Mouse (Mus musculus) heart, postnatal 10 days (tissue): ENCODE data around the gene Bglap. TPM values are rescaled to one million over a fixed set of nuclear protein-coding genes. Genes with fewer than 3 reads are reported as not detected.
"Not testable (repeated sequence)": the region's sequence is repeated elsewhere in the genome, so short reads cannot be mapped to it uniquely, and the experiment has no call there.

Source experiments
- DNase-seq, 2 experiments: peaks; one replicate each; pipeline ENCODE4 v3.0.0; 2021
- intact Hi-C: fragments of 180-260 bp; cut with DNase I; formaldehyde crosslinking; loops from one replicate; pipeline ENCODE4 v1.15.1; 2025
- total RNA-seq, 2 experiments: library from RNA; stranded (reverse); gene quantifications; 2 replicates each; pipeline ENCODE4 v1.2.3; 2021

Bglap gene
- total RNA-seq, result not detected

- no peak for DNase-seq
- intact Hi-C loops, result no loop called here
Observed at GRCm38 (mm10) chr3:88384364-88384763, at the start of gene Bglap. Bglap (minus strand) TSS chr3:88384464.

- intact Hi-C loops, result loop anchor here (5.0 kb wide), 1 partner anchor 39 kb away; no protein-coding TSS in a partner anchor
- DNase-seq, result not testable (repeated sequence)
Observed at GRCm38 (mm10) chr3:88428639-88429038, 44.4 kb upstream of the Bglap start.

DNA sequence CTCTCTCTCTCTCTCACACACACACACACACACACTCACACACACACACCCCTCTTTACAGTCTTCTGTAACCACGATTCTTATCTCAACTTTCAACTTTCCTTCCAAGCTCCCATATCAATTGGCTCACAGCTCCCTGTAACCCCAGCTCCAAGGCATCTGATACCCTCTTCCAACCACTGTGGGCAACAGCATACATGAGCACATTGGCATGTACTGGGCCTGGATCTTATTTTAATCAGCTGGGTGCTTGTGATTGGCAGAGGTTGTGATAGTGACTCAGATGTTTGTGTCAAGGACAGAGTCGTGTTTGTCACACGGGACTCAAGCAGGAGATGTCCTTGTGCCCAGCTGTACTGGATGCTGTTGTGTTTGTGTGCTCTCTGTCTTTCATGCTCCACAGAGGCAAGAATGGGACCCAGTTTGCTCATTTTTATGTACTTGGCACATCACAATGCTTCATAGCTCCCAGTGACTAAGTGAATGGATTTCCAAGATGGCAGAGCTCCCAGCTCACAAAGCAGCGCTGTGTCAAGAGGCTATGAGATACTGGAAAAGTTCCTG is 43.2 kb upstream of the Bglap start:
- intact Hi-C loops, result loop anchor here (5.0 kb wide), 1 partner anchor 40 kb away; no protein-coding TSS in a partner anchor
- DNase-seq, result no peak

- intact Hi-C loops, result loop anchor here (2.0 to 5.0 kb wide), 2 partner anchors 15 to 41 kb away; partner anchors contain the start of gene Pmf1
- DNase-seq, result no peak
Observed at GRCm38 (mm10) chr3:88425708-88426420, 41.6 kb upstream of the Bglap start.

DNA sequence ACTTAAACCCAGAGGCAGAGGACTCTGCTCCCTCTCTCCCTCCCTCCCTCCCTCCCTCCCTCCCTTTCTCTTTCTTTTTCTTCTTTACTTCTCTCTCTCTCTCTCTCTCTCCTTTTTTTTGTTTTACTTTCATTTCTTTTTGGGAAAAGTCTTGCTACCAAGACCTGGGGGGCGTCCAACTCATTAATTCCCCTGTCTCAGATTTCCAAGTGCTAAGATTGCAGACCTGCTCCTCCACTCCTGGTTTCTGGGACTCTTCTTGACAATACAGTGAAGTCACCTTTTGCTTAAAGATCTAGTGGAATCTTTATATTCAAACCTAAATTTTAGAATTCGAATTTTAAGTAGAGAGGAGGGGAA is 41.0 kb upstream of the Bglap start:
- intact Hi-C loops, result loop anchor here (2.0 to 5.0 kb wide), 2 partner anchors 15 to 42 kb away; partner anchors contain the start of gene Pmf1
- no peak for DNase-seq

DNA sequence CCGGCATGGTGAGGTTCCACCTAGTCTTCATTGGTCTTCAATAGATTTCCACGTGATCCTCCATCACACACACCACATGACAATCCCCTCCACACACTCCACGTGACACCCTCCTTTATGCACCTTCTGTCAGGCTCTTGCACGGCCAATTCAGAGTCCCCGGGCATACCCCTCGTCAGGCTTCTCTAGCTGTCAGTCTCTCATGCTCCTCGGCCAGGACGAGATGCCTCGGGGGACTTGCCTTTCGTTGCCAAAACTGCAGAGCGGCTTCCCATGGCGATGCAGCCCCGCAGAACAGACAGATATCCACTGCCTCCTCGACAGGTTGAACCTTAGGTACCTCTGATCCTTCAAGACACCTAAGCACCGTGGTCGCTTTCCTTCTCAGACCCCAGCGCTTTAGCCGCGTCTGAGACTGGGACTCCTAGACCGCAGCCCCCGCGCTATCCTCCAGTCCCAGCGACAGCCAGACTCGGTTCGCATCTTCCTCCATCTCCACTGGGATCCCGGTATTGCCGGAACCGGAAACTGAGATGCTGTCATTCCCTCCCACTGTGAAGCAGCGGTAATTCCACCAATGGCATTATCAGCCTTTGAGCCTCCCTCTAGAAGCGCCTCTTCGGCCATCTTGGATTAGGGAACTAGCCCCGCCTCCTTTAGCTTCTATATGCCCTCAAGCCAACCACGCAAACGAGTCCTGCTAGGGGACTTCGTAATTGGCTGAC is 40.5 kb upstream of the Bglap start, which contains the start of gene Slc25a44:
Slc25a44 (minus strand) TSS at position 535 of the 725 bp plus-strand sequence.
- intact Hi-C loops, result loop anchor here (2.0 to 5.0 kb wide), 2 partner anchors 14 to 43 kb away; partner anchors contain the start of gene Pmf1

DNA sequence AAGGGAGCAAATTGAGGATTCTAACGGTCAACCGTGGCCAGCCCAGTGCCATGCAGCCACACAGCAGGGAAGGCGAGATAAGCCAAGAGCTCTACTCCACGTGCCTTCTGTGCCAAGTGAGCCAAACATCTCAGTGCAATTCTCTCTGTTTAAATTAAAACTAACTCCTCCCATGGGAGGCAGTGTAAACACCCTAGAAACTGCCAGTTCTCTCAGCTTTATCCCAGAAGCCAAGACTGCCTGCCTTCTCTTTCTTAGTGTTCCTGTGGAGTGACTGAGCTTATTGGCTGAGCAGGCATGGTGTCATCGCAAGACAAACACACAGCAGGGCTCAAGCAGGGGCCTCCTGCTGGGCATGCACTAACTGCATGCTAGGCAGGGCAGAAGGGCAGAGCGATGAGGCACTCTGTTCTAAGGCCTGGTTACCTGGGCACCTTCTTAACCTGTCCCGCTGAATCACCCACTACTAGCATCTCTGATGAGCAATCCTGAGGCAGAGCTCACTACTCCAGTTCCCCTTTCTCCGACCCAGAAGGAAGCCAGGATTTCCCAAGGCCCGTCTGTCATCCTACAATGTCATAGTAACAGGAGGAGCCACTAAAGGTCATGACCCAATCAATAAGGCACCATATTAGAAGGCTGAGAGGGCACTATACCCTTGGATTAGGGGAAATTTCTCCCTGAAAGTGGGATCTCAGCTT is 37.9 kb upstream of the Bglap start:
- no peak for DNase-seq
- intact Hi-C loops, result no loop called here

More for the DNA sequence above, 40.5 kb upstream of the Bglap start, which contains the start of gene Slc25a44:
- peak; percentile 98 to 99 for DNase-seq

- no peak for DNase-seq
Observed at GRCm38 (mm10) chr3:88420771-88421170, 36.5 kb upstream of the Bglap start.

DNA sequence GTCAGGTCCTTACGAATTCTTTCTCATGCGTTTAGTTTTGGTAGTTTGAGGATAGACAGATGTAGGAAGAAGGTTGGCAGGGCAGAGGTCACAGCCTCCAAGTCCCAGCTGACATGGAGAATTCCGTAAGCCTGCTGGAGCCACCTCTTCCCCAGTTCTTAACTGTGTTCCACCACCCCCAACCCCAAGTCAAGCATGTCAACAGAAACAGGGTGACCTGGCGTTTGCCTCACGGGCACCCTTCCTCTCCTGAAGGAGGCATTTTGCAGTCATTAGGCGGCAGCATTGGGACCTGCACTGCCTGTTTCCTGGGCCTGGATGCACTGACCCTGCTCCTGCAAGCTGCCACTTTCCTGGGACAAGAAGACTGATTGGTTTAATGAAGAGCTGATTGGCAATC is 33.8 kb upstream of the Bglap start:
- DNase-seq, result no peak
- intact Hi-C loops, result no loop called here

More at GRCm38 (mm10) chr3:88420771-88421170, 36.5 kb upstream of the Bglap start:
- intact Hi-C loops, result no loop called here

DNA sequence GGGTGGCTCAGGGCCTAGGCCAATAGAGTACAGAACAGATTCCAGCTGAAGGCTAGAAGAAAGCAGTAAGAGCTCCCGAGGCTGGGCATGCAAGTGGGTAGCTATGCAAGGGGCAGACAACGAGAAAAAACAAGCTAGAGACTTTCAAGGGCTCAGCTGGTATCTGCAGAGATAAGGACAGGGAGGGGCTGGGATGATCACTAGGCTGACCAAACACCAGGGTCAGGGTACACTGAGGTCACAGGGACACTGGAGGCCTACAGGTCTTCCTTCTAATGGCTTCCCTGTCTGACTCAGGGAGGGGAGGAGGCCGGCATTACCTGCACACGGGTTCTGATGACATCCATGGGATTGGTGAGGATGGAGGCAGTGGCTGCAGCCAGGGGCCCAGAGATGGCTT is 31.4 kb upstream of the Bglap start:
- intact Hi-C loops, result no loop called here

DNA sequence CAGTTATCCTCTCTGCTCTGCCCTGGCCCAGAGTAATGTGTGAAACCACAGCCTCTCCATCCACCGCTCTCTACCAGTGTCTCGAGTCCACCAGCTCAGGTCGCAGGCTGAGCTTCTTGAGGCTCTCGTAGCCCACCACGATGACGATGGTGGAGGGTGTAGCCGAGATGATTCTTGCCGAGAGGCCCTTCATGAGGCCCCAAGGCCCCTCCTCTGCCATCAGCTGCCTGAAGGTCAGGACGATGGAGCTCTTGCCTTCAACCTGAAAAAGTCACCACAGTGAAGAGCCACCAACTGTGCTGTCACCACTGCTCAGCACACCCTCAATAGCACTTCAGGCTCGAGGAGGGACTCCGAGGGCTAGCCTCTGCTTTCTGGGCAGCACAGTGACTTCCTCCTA is 28.4 kb upstream of the Bglap start:
- intact Hi-C loops, result no loop called here
- DNase-seq, result no peak

More for the DNA sequence above, 31.4 kb upstream of the Bglap start:
- DNase-seq, result no peak

GRCm38 (mm10) chr3:88411681-88412080 is 27.4 kb upstream of the Bglap start:
- peak; percentile 27 to 43 for DNase-seq
- intact Hi-C loops, result loop anchor here (2.0 kb wide), 1 partner anchor 13 kb away; the partner anchor contains the start of gene Slc25a44

- intact Hi-C loops, result loop anchor here (2.0 kb wide), 1 partner anchor 14 kb away; the partner anchor contains the start of gene Slc25a44
- DNase-seq, result peak in 1 of 2 experiments; percentile 64
Observed at GRCm38 (mm10) chr3:88410645-88411031, 26.4 kb upstream of the Bglap start.

DNA sequence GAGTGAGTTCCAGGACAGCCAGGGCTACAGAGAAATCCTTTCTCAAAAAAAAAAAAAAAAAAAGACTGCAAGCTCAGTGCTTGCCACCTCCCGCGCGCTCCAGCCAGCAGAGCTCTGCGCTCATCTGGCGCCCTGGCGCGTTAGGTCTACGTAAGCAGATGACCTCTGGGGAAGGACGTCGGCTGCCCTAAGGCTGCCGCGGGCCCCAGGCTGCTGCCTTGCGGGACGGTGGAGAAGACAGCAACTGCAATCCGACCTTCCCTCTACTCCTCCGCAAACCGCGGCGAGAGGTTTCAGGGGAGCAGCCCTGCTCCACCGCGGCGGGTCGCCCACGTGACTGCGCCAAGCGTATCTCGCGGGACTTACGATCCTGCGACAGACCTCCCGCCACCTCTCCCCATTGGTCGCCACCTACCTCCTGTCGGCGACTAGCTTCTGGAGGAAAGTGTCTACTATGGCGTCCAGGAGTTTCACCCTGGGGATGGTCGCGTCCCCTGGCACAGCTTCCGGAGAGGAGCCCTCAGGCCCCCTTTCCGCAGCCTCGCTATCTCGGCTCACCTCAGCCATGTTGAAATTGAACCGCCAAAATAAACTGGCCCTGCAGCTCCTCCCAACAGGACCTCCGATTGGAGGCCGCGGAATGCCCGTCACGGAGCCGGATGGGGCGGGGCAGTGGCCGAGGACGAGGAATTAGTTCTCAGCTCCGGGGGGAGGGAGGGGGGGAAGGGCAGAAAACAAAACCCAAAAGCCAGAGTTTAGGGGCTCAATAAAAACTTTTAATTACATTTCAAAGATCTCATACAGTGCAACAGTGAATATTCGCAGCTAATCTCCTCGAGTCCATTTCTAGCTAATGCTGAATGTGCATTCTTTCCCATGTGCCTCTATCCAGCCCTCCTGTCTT is 25.7 kb upstream of the Bglap start, which contains the start of gene Pmf1:
Pmf1 (minus strand) TSS at position 591 of the 904 bp plus-strand sequence.
- intact Hi-C loops, result loop anchor here (2.0 kb wide), 1 partner anchor 15 kb away; the partner anchor contains the start of gene Slc25a44

DNA sequence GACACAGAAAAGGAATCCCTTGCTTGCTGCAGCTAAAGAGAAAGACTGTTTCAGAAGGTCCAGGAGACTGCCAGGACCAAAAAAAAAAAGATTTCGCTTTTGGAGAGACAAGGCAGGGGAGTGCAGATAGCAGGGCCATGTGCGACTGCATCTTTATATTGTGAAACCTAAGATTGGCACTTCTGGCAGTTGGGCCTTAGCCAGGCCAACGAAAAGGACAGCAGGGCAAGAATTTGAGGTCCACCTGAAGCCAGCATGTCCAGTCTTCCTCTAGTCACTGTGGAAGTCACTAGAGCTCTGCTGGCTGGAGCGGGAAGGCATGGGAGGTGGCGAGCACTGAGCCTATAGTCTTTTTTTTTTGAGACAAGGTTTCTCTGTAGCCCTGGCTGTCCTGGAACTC is 24.7 kb upstream of the Bglap start:
- intact Hi-C loops, result loop anchor here (1.0 kb wide), 1 partner anchor 58 kb away; no protein-coding TSS in a partner anchor
- no peak for DNase-seq

More for the DNA sequence above, 25.7 kb upstream of the Bglap start, which contains the start of gene Pmf1:
- peak; percentile 96 to 97 for DNase-seq

- DNase-seq, result no peak
- intact Hi-C loops, result loop anchor here (2.0 kb wide), 2 partner anchors 69 to 119 kb away; no protein-coding TSS in a partner anchor
Observed at GRCm38 (mm10) chr3:88407529-88407928, 23.3 kb upstream of the Bglap start.

DNA sequence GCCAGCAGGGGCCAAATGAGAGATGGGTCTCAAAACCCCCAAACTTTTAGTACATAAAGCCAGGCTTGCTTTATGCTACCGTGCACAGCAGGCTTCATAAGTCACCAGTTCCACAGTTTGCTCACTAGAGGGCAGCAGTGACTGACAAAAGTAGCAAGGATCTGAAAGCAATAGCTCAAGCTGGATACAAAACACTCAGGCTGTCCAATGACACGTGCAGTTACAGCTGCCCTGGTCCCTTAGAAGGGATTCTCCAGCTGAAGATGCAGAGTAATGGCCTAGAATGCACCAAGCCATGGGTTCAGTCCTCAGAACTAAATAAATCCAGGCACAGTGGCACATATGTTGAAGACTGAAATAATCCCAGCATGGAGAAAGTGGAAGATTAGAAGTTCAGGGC is 22.8 kb upstream of the Bglap start:
- intact Hi-C loops, result loop anchor here (2.0 kb wide), 2 partner anchors 70 to 120 kb away; no protein-coding TSS in a partner anchor
- peak; percentile 77 to 87 for DNase-seq

DNA sequence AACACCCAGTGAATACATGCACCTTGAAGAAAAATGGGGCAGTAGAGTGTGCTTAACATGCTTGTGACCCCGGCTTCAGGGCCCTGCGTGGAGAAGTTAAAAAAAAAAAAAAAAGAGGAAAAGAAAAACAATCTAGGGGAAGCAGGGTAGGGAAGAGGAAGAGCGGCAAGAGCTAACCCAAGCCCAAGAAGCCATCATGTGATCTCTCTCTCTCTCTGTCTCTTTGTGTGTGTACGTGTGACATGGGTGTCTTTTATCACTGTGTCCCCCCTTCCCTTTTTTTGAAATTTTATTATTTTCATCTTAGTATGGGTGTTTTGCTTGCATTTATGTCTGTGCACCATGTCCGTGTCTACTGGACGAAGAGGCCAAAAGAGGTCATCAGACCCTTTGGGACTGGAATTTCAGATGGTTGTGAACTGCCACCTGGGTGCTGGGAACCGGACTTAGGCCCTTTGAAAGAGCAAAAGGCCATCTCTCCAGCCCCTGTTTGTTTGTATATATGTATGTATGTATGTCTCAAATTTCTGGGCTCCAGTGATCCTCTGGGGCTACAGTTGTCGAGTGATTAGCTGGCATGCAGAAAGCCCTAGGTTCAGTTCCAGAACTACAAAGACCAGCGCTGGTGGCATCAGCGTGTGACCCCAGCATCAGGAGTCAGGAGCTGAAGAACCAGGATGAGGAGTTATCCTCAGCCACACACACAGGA is 19.4 kb upstream of the Bglap start:
- DNase-seq, result no peak
- intact Hi-C loops, result no loop called here
